Mouse (Mus musculus) stomach, embryonic 14.5 days (tissue): ENCODE measurements around the gene Ano7. TPM values are rescaled to one million over a fixed set of nuclear protein-coding genes. Genes with fewer than 3 reads are reported as not detected.

Experiments used
- microRNA-seq: library from miRNA; unstranded; fragments of <30 nt; microRNA quantifications from one replicate; pipeline ENCODE4, GENCODE M21; 2016
- polyA plus RNA-seq: library from polyadenylated mRNA; unstranded; fragments of >200 nt; fragmentation: Nextera tagmentation; extraction: Ambion mirVana; gene quantifications from 2 replicates; pipeline ENCODE4 v1.2.1, GENCODE M21; 2014

Ano7 gene
- polyA plus RNA-seq, 1 experiment from 2014 or later = 0.77 TPM

Small RNAs within 50 kb of the gene (microRNA-seq; reads per million reads assigned to microRNA genes)
- not detected for gene Mir6345
- gene Mir6902 = not detected

Other genes starting within 250 kb of the Ano7 start
- gene Agxt, start 238.7 kb upstream of the Ano7 start, polyA plus RNA-seq = not detected in 2 replicates
- gene 2310007B03Rik, start 213.0 kb upstream of the Ano7 start, polyA plus RNA-seq = 2.6 TPM in 2 replicates
- 0.10 and 0.23 TPM in 2 replicates for gene Crocc2, start 205.2 kb upstream of the Ano7 start, polyA plus RNA-seq
- 4.8 and 8.6 TPM in 2 replicates for gene Sned1, start 138.1 kb upstream of the Ano7 start, polyA plus RNA-seq
- 28.6 and 31.3 TPM in 2 replicates for gene Mterf4, start 68.0 kb upstream of the Ano7 start, polyA plus RNA-seq
- gene Ppp1r7, start 31.1 kb upstream of the Ano7 start, polyA plus RNA-seq = 59.5 and 63.1 TPM in 2 replicates
- gene Pask, start 30.4 kb upstream of the Ano7 start, polyA plus RNA-seq = 13.7 and 16.4 TPM in 2 replicates
- 197 and 219 TPM in 2 replicates for gene Hdlbp, start 104.9 kb downstream of the Ano7 start, polyA plus RNA-seq
- gene Farp2, start 138.1 kb downstream of the Ano7 start, polyA plus RNA-seq = 7.0 and 7.7 TPM in 2 replicates